Mouse (Mus musculus): ENCODE measurements around the gene Fam166a. TPM values are rescaled to one million over a fixed set of nuclear protein-coding genes. Genes with fewer than 3 reads are reported as not detected.

The Fam166a gene
- polyA plus RNA-seq, 1 experiment = 0.55 TPM

DNA sequence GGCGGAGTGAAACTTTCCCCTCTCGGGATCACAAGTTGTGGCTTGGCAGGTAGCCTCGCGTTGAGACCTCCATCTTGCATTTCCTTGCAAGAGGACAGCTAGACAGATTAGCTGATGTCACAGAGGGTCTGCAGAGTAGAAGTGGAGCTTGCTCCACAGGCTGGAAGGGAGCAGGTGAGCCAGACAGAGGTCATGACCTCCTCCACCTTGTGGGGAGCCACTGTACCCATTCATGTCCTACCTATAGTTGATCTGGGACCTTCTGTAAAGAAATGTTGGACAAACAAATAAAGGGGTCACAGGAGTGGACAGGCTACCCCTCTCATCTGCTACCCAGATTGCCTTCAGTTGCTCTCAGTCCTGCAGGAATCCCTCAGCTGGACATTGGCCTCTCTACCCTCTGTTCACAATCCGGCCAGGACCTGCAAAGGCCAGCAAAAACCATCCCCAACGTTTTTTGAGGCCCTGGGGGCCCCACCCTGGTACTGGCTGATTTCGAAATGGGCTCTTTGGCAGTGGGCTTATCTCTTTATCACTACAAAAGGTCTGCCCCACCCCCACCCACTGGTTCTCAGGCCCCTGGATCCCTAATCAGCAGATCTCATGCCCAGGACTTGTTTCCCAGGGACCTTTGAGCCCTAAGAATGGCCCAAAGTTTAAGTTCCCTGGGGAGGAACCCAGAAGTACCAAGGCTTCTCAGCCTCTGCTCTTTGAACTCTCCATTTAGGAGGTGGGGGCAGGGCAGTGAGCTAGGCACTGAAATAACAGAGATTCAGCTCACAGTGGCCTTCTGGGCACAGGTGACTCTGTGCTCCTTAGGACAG, 43.5 kb upstream of the Fam166a start:
- H3K4me1 ChIP-seq (ENCODE audit: control insufficient read depth, insufficient read depth, low read length) = peaks cover 32% of the 10 kb centered on the region
- no peaks in the 10 kb centered on the region for H3K36me3 ChIP-seq (ENCODE audit: control insufficient read depth, insufficient read depth, low read length)
- no peaks in the 10 kb centered on the region for H3K27me3 ChIP-seq (replicated peaks; ENCODE audit: control insufficient read depth, insufficient read depth, low read length)
- peak; percentile 92 for DNase-seq
- peak overlapping the region; percentile 49 for H3K27ac ChIP-seq (ENCODE audit: insufficient read depth, low read depth, low read length)
- 46% methylated on average over 7 of the region's 7 CpGs for WGBS
- no peak for TF ChIP-seq CTCF (conservative IDR thresholded peaks at IDR 0.05; ENCODE audit: insufficient read depth, insufficient read length, low read depth, low read length)
- TF ChIP-seq POLR2A (IDR thresholded peaks at IDR 0.05; ENCODE audit: low read depth, low read length) = no peak
- H3K4me3 ChIP-seq (ENCODE audit: insufficient read depth, low read depth, low read length) = no peak overlapping the region

- Histone ChIP-seq H3K27ac (ENCODE audit: insufficient read depth, low read depth, low read length) (peak overlapping the region; percentile 49), H3K4me3 (ENCODE audit: insufficient read depth, low read depth, low read length) (no peak overlapping the region), H3K36me3 (ENCODE audit: control insufficient read depth, insufficient read depth, low read length) (no peaks in the 10 kb centered on the region), H3K4me1 (ENCODE audit: control insufficient read depth, insufficient read depth, low read length) (peaks cover 32% of the 10 kb centered on the region), H3K27me3 (replicated peaks; ENCODE audit: control insufficient read depth, insufficient read depth, low read length) (no peaks in the 10 kb centered on the region)
- TF ChIP-seq CTCF (conservative IDR thresholded peaks at IDR 0.05; ENCODE audit: insufficient read depth, insufficient read length, low read depth, low read length) = no peak
- no peak for TF ChIP-seq POLR2A (IDR thresholded peaks at IDR 0.05; ENCODE audit: low read depth, low read length)
- DNase-seq = no peak
- WGBS = 77% methylated on average over 4 of the region's 4 CpGs
These were observed 42.9 kb upstream of the Fam166a start for GRCm38 (mm10) chr2:25175690-25176078.

DNA sequence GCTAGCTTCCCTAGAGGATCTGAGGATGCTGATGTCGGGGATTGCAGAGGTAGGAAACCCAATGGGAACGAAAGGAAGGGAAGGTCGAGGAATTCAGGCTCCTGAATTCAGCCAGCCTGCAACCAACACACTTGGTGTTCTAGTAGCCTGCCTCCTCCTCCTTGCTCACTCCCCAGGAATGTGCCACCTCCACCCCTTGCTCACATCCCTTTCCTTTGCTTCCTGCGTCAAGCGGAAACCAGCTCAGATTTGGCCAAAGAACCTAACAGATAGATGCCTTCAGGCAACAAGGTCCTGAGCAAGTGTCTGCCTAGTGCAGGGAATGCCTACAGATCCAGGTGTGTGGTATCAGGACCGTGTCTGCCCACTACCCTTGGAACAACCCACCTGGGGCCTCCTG, 42.0 kb upstream of the Fam166a start:
- DNase-seq = peak; percentile 71
- Histone ChIP-seq H3K27ac (ENCODE audit: insufficient read depth, low read depth, low read length) (peak overlapping the region; percentile 78; the same call in 1 of the 2 replicates), H3K36me3 (ENCODE audit: control insufficient read depth, insufficient read depth, low read length) (no peaks in the 10 kb centered on the region), H3K4me3 (ENCODE audit: insufficient read depth, low read depth, low read length) (no peak overlapping the region), H3K27me3 (replicated peaks; ENCODE audit: control insufficient read depth, insufficient read depth, low read length) (no peaks in the 10 kb centered on the region), H3K4me1 (ENCODE audit: control insufficient read depth, insufficient read depth, low read length) (peaks cover 32% of the 10 kb centered on the region)
- 58% methylated on average over 6 of the region's 6 CpGs for WGBS
- no peak for TF ChIP-seq CTCF (conservative IDR thresholded peaks at IDR 0.05; ENCODE audit: insufficient read depth, insufficient read length, low read depth, low read length)

GRCm38 (mm10) chr2:25177076-25177475, 41.5 kb upstream of the Fam166a start:
- TF ChIP-seq CTCF (conservative IDR thresholded peaks at IDR 0.05; ENCODE audit: insufficient read depth, insufficient read length, low read depth, low read length) (no peak), POLR2A (IDR thresholded peaks at IDR 0.05; ENCODE audit: low read depth, low read length) (no peak)
- 35% methylated on average over 4 of the region's 4 CpGs for WGBS
- H3K4me3 ChIP-seq (ENCODE audit: insufficient read depth, low read depth, low read length) = peak overlapping the region; percentile 17
- no peaks in the 10 kb centered on the region for H3K36me3 ChIP-seq (ENCODE audit: control insufficient read depth, insufficient read depth, low read length)
- H3K27me3 ChIP-seq (replicated peaks; ENCODE audit: control insufficient read depth, insufficient read depth, low read length) = no peaks in the 10 kb centered on the region
- peaks cover 32% of the 10 kb centered on the region for H3K4me1 ChIP-seq (ENCODE audit: control insufficient read depth, insufficient read depth, low read length)
- DNase-seq = no peak
- H3K27ac ChIP-seq (ENCODE audit: insufficient read depth, low read depth, low read length) = peak overlapping the region; percentile 78

GRCm38 (mm10) chr2:25177685-25178084, 40.9 kb upstream of the Fam166a start:
- DNase-seq = peak; percentile 79
- Histone ChIP-seq H3K27ac (ENCODE audit: insufficient read depth, low read depth, low read length) (peak overlapping the region; percentile 78), H3K4me3 (ENCODE audit: insufficient read depth, low read depth, low read length) (peak overlapping the region; percentile 17; the same call in 1 of the 2 replicates), H3K36me3 (ENCODE audit: control insufficient read depth, insufficient read depth, low read length) (no peaks in the 10 kb centered on the region), H3K27me3 (replicated peaks; ENCODE audit: control insufficient read depth, insufficient read depth, low read length) (no peaks in the 10 kb centered on the region), H3K4me1 (ENCODE audit: control insufficient read depth, insufficient read depth, low read length) (peaks cover 32% of the 10 kb centered on the region)
- WGBS = 13% methylated on average over 6 of the region's 6 CpGs
- TF ChIP-seq POLR2A (IDR thresholded peaks at IDR 0.05; ENCODE audit: low read depth, low read length) (no peak), CTCF (conservative IDR thresholded peaks at IDR 0.05; ENCODE audit: insufficient read depth, insufficient read length, low read depth, low read length) (no peak)

GRCm38 (mm10) chr2:25178285-25178972, 40.1 kb upstream of the Fam166a start:
- no peaks in the 10 kb centered on the region for H3K36me3 ChIP-seq (ENCODE audit: control insufficient read depth, insufficient read depth, low read length)

More at GRCm38 (mm10) chr2:25178285-25178972, 40.1 kb upstream of the Fam166a start:
- no peaks in the 10 kb centered on the region for H3K27me3 ChIP-seq (replicated peaks; ENCODE audit: control insufficient read depth, insufficient read depth, low read length)
- H3K27ac ChIP-seq (ENCODE audit: insufficient read depth, low read depth, low read length) = peak overlapping the region; percentile 29; the same call in 1 of the 2 replicates
- no peak for DNase-seq
- H3K4me3 ChIP-seq (ENCODE audit: insufficient read depth, low read depth, low read length) = no peak overlapping the region
- no peak for TF ChIP-seq POLR2A (IDR thresholded peaks at IDR 0.05; ENCODE audit: low read depth, low read length)
- no peak for TF ChIP-seq CTCF (conservative IDR thresholded peaks at IDR 0.05; ENCODE audit: insufficient read depth, insufficient read length, low read depth, low read length)
- 69% methylated on average over 10 of the region's 10 CpGs for WGBS
- H3K4me1 ChIP-seq (ENCODE audit: control insufficient read depth, insufficient read depth, low read length) = peaks cover 32% of the 10 kb centered on the region

All from kidney, adult 2 months (tissue).